Mouse (Mus musculus) CH12.LX (cell line): Measurements from ENCODE around the gene Ogt. TPM values are rescaled to one million over a fixed set of nuclear protein-coding genes. Genes with fewer than 3 reads are reported as not detected.

Source experiments
- DNase-seq: peaks from one replicate; pipeline ENCODE4 v3.0.0-alpha.2; 2013; ENCODE audit errors: extremely low read depth
- H3K27ac ChIP-seq: 2 replicates; pipeline ENCODE4 v1.5.1; 2012; ENCODE audit warnings: low read depth, mild to moderate bottlenecking, control low read depth, moderate library complexity; ENCODE audit not compliant: insufficient read depth
- H3K27me3 ChIP-seq: replicated peaks from 2 replicates; pipeline ENCODE3; 2012; ENCODE audit warnings: inconsistent platforms
- H3K36me3 ChIP-seq, 2 experiments: replicated peaks in 1 of 2; 2 replicates each; pipeline versions ENCODE3 to v1.6.1; 2012; ENCODE audit warnings: inconsistent platforms in 1 of 2, low read length in 1 of 2, mild to moderate bottlenecking in 1 of 2, mixed read lengths in 1 of 2, moderate library complexity in 1 of 2; ENCODE audit not compliant: control insufficient read depth in 1 of 2, insufficient read depth in 1 of 2
- H3K4me1 ChIP-seq, 2 experiments: 2 replicates each; pipeline ENCODE4 v1.6.1; 2012; ENCODE audit warnings: inconsistent platforms in 1 of 2, moderate library complexity in 1 of 2; ENCODE audit not compliant: insufficient read depth in 2 of 2, control insufficient read depth in 1 of 2
- H3K4me2 ChIP-seq: 2 replicates; pipeline ENCODE4 v1.6.1; 2012; ENCODE audit warnings: low read depth, mild to moderate bottlenecking, control low read depth; ENCODE audit not compliant: poor library complexity, insufficient read depth, severe bottlenecking
- H3K4me3 ChIP-seq, 3 experiments: fragments of 150-350 bp in 1 of 3; sonication (generic) in 1 of 3; replicated peaks in 1 of 3; 2 replicates each; pipeline versions ENCODE3 to v1.5.1; 2011 to 2012; ENCODE audit warnings: low read depth in 2 of 3, low read length in 2 of 3, mild to moderate bottlenecking in 2 of 3, moderate library complexity in 2 of 3, control low read depth in 1 of 3, improper control_type of control experiment in 1 of 3, inconsistent platforms in 1 of 3, mixed read lengths in 1 of 3; ENCODE audit not compliant: poor library complexity in 1 of 3
- H3K79me2 ChIP-seq: replicated peaks from 2 replicates; pipeline ENCODE4 v1.6.1; 2012; ENCODE audit warnings: mild to moderate bottlenecking, moderate library complexity; ENCODE audit not compliant: control insufficient read depth, poor library complexity, insufficient read depth, severe bottlenecking; ENCODE audit errors: extremely low read depth
- H3K9ac ChIP-seq: 2 replicates; pipeline ENCODE4 v1.6.1; 2012; ENCODE audit warnings: low read depth, mild to moderate bottlenecking, control low read depth, moderate library complexity; ENCODE audit not compliant: insufficient read depth
- H3K9me3 ChIP-seq: replicated peaks from 2 replicates; pipeline ENCODE3; 2012; ENCODE audit warnings: low read length, inconsistent platforms, mixed read lengths
- BHLHE40 ChIP-seq: IDR thresholded peaks from 2 replicates; pipeline ENCODE4 v1.6.1; 2011; ENCODE audit warnings: mild to moderate bottlenecking, low read depth, low read length, improper control_type of control experiment
- CHD1 ChIP-seq: IDR thresholded peaks from 2 replicates; pipeline ENCODE4 v1.6.1; 2012; ENCODE audit warnings: low read depth, low read length, improper control_type of control experiment, inconsistent platforms
- CHD2 ChIP-seq: IDR thresholded peaks from 2 replicates; pipeline ENCODE4 v1.6.1; 2011; ENCODE audit warnings: low read length, improper control_type of control experiment
- EP300 ChIP-seq: IDR thresholded peaks from 2 replicates; pipeline ENCODE4 v1.6.1; 2011; ENCODE audit warnings: low read length, improper control_type of control experiment
- ETS1 ChIP-seq: conservative IDR thresholded peaks from 2 replicates; pipeline ENCODE4 v1.6.1; 2012; ENCODE audit warnings: low read depth, mild to moderate bottlenecking, inconsistent platforms, low read length, improper control_type of control experiment, moderate library complexity
- IRF4 ChIP-seq: IDR thresholded peaks from 2 replicates; pipeline ENCODE4 v1.6.1; 2014; ENCODE audit warnings: low read depth, mild to moderate bottlenecking, inconsistent platforms, low read length, improper control_type of control experiment
- JUN ChIP-seq: IDR thresholded peaks from 2 replicates; pipeline ENCODE4 v1.6.1; 2011; ENCODE audit warnings: low read depth, mild to moderate bottlenecking, low read length, improper control_type of control experiment, moderate library complexity; ENCODE audit not compliant: insufficient read depth
- MAFK ChIP-seq: IDR thresholded peaks from 2 replicates; pipeline ENCODE4 v1.6.1; 2011; ENCODE audit warnings: low read length, improper control_type of control experiment; ENCODE audit not compliant: insufficient replicate concordance
- MAX ChIP-seq: IDR thresholded peaks from 2 replicates; pipeline ENCODE4 v1.6.1; 2011; ENCODE audit warnings: low read length, improper control_type of control experiment
- MEF2A ChIP-seq: IDR thresholded peaks from 2 replicates; pipeline ENCODE4 v1.6.1; 2014; ENCODE audit warnings: low read depth, mild to moderate bottlenecking, inconsistent platforms, low read length, improper control_type of control experiment, borderline replicate concordance
- MYC ChIP-seq: IDR thresholded peaks from 2 replicates; pipeline ENCODE4 v1.6.1; 2011; ENCODE audit warnings: low read depth, mild to moderate bottlenecking, improper control_type of control experiment, low read length
- NELFE ChIP-seq: IDR thresholded peaks from 2 replicates; pipeline ENCODE4 v1.6.1; 2011; ENCODE audit warnings: low read depth, low read length, improper control_type of control experiment
- NRF1 ChIP-seq: IDR thresholded peaks from 2 replicates; pipeline ENCODE4 v1.6.1; 2014; ENCODE audit warnings: low read depth, mild to moderate bottlenecking, inconsistent platforms, low read length, improper control_type of control experiment, moderate library complexity
- PAX5 ChIP-seq: IDR thresholded peaks from 2 replicates; pipeline ENCODE4 v1.6.1; 2012; ENCODE audit warnings: low read length, inconsistent platforms, mixed read lengths
- POLR2A ChIP-seq: IDR thresholded peaks from 2 replicates; pipeline ENCODE4 v1.6.1; 2011; ENCODE audit warnings: low read depth, mild to moderate bottlenecking, improper control_type of control experiment, low read length
- POLR2AphosphoS2 ChIP-seq: IDR thresholded peaks from 2 replicates; pipeline ENCODE4 v1.6.1; 2011; ENCODE audit warnings: low read depth, low read length, improper control_type of control experiment
- UBTF ChIP-seq: IDR thresholded peaks from 2 replicates; pipeline ENCODE4 v1.6.1; 2012; ENCODE audit warnings: low read depth, mild to moderate bottlenecking, inconsistent platforms, low read length, improper control_type of control experiment, moderate library complexity
- ZKSCAN1 ChIP-seq: IDR thresholded peaks from 2 replicates; pipeline ENCODE4 v1.6.1; 2012; ENCODE audit warnings: low read depth, inconsistent platforms, low read length, improper control_type of control experiment, borderline replicate concordance
- ZNF384 ChIP-seq: IDR thresholded peaks from 2 replicates; pipeline ENCODE4 v1.6.1; 2012; ENCODE audit warnings: low read depth, low read length, improper control_type of control experiment, inconsistent platforms
- dilution Hi-C: fragments of 300-500 bp; cut with MboI; formaldehyde crosslinking; loops from 2 replicates; pipeline ENCODE4 v1.14.3; 2020; ENCODE audit warnings: low sequenced_read_pairs; ENCODE audit not compliant: extremely low pct_unique_long_range_greater_than_20kb, extremely low pct_ligation_motif_present
- in situ Hi-C: fragments of 300-500 bp; cut with MboI; formaldehyde crosslinking; loops from 3 replicates; pipeline ENCODE4 v1.14.3; 2019; ENCODE audit warnings: low sequenced_read_pairs, low pct_ligation_motif_present, low pct_unique_long_range_greater_than_20kb, mixed read lengths
- polyA plus RNA-seq: library from polyadenylated mRNA; unstranded; fragments of >175 nt; gene quantifications from 2 replicates; pipeline ENCODE4 v1.2.1, GENCODE M21; 2012; ENCODE audit warnings: low read depth; ENCODE audit not compliant: insufficient read length
- total RNA-seq, 2 experiments: library from RNA; depleted of rRNA; stranded (reverse); fragments of 300-350 nt in 1 of 2; fragments of >200 nt in 1 of 2; gene quantifications; 2 replicates each; pipeline ENCODE4 v1.2.3; 2012 to 2014

The Ogt gene
- total and polyA plus RNA-seq, 3 experiments: 55.4 to 62.8 (median 62.3) TPM

GRCm38 (mm10) chrX:101730010-101730409 is 90.2 kb downstream of the Ogt start:
- no peak overlapping the region for H3K4me2 ChIP-seq
- no peaks in the 10 kb centered on the region for H3K79me2 ChIP-seq
- H3K36me3 ChIP-seq: no peaks in the 10 kb centered on the region
- no peak overlapping the region for H3K27ac ChIP-seq
- no peaks in the 10 kb centered on the region for H3K27me3 ChIP-seq
- in situ Hi-C loops (no loop called here), dilution Hi-C loops (no loop called here)
- peaks cover 6 to 26% of the 10 kb centered on the region in 2 experiments for H3K4me1 ChIP-seq
- H3K9me3 ChIP-seq: no peaks in the 10 kb centered on the region
- no peak overlapping the region for H3K9ac ChIP-seq
- DNase-seq: peak; percentile 38
- TF ChIP-seq BHLHE40 (peak; percentile 38; the same call in 1 of the 2 replicates), ETS1 (peak; percentile 80), IRF4 (peak; percentile 34; the same call in 1 of the 2 replicates), EP300 (peak; percentile 61; the same call in 1 of the 2 replicates), ZNF384 (no peak), POLR2AphosphoS2 (no peak), JUN (peak; percentile 31; the same call in 1 of the 2 replicates)
- no peak overlapping the region for H3K4me3 ChIP-seq

GRCm38 (mm10) chrX:101732644-101733043 is 92.8 kb downstream of the Ogt start:
- Histone ChIP-seq H3K4me3 (no peak overlapping the region), H3K27ac (no peak overlapping the region), H3K9ac (no peak overlapping the region), H3K4me2 (no peak overlapping the region), H3K79me2 (no peaks in the 10 kb centered on the region), H3K36me3 (no peaks in the 10 kb centered on the region), H3K27me3 (no peaks in the 10 kb centered on the region), H3K9me3 (no peaks in the 10 kb centered on the region), H3K4me1 (peaks cover 6 to 52% of the 10 kb centered on the region in 2 experiments)
- in situ Hi-C loops (no loop called here), dilution Hi-C loops (no loop called here)
- DNase-seq: no peak
- TF ChIP-seq CHD2 (no peak), MAFK (no peak), POLR2AphosphoS2 (no peak), MYC (no peak), NELFE (no peak), ZKSCAN1 (no peak), POLR2A (no peak), MEF2A (no peak), NRF1 (no peak), CHD1 (no peak), BHLHE40 (no peak), PAX5 (no peak), MAX (no peak), UBTF (no peak)
